Mouse (Mus musculus) urinary bladder, postnatal 25 days (tissue): ENCODE measurements at regions not wholly inside any gene's neighbourhood (a gene's known extent, or its start where the extent isn't known, plus 50 kb on each side); places are given as distances from the start of the nearest gene placed in this dataset.
A peak's percentile ranks its signal among the peaks of the same experiment; 100 is the strongest.

ENCODE experiments used
- DNase-seq: peaks from one replicate; pipeline ENCODE4 v3.0.0; 2022; ENCODE audit warnings: low spot score

DNA sequence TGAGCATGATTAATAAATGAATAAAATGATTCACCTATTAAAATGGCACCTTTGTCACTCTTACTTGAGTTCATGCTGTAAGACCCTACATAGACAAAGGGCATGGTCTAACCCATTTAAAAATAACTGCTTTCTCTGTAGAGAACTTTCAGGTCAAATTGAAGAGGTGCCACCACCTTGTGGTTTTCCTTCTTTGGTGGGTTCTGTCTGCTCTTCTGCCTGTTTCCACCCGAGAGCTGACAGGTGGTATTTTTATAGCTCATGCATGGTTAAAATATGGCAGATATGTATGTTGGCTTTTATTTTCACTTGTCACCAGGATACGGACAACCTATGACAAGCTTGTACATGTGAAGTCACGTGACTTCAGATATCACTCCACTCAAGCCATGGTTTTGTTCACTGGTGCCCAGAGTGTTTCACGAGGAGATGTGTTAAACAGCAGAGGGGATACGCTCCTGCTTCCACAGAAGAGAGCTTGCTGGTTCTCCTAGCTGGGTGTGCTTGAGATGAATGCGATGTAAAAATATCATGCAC lies 794.3 kb upstream of the Car8 start:
- DNase-seq: no peak

GRCm38 (mm10) chr4:9031634-9032033 lies 792.8 kb upstream of the Car8 start:
- no peak for DNase-seq

GRCm38 (mm10) chr4:9028946-9029345 lies 790.1 kb upstream of the Car8 start:
- DNase-seq: no peak

DNA sequence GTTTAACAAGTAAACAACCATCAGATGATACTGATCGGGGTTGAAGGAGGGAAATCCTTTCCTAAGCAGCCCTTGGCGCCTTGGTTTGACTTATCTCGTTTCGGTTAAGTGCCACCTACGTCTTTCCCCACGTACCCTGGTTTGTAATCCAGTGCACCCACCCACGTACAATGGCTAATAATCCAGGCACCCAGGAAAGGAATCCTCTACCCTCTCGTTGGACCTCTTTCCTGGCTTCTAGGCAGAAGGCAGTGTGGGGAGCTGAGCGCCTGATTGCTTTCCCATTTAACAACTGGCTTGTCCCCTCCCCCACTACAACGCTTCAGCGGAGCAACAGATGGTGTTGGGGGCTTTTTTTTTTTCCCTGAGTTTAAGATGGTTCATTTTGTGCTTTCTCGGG lies 789.6 kb upstream of the Car8 start:
- DNase-seq: no peak

DNA sequence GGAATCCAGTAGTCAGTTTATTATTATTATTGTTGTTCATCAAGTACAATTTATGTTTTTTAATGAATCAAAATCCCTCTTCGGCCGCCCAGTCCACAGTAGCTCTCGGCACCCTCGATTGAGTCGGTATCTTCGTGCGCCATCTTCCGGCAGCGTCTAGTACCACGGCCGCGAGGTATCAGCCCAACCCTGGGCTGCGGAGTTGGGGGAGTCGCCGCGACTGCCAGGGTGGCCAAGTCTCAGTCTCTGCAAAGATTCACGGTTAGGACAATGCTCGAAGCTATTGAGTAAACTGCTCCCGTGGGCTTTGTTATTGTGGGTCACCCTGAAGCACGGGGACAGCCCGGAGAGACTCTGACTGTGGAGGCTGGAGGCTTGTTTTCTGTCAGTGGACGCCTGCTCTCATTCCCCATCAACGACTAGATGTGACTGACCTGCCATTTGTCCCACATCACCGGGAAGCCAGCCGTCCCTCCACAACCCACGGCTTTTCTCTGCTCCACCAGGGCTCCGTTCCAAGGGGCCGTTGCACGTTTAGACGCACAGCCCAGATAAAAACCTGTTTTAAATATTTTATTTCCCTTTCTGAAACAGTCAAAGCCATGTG lies 789.1 kb upstream of the Car8 start:
- DNase-seq: peak; percentile 79

DNA sequence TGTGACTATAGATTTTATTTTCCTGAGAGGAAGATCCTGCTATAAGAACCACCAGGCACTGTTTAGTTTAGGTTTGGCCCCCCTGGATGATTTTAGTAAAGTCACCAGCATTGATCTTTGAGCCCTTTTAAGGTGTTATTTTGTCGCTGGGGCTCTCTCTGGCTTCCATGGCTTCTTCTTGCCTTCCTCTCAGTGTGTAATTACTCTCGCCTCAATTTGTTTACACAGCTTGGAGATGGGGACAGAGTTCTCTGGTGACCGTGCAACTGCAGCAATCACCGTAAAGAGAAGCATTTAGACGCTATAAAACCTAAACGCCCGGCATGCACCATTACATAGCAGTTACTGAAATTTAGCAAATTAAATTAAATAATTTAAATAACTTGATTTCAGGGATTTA lies 788.5 kb upstream of the Car8 start:
- DNase-seq: no peak

DNA sequence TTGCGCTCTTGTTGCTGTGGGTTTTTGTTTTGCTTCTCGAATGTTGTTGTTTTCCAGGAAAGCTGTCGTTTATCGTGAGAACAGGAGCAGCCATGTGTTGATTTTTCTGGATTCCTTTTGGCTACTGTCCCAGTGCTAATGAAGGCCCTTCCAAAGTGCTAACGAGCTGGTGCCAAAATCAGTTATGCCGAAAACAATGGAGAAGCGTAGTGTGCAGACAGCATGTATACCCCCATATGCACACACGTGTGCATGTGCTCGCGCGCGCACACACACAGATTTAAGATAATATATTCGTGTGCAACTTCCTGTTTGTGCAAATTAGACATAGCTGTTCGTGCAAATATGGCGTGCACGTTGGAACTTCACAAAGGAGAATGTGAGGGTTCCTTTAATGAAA lies 788.0 kb upstream of the Car8 start:
- DNase-seq: no peak

DNA sequence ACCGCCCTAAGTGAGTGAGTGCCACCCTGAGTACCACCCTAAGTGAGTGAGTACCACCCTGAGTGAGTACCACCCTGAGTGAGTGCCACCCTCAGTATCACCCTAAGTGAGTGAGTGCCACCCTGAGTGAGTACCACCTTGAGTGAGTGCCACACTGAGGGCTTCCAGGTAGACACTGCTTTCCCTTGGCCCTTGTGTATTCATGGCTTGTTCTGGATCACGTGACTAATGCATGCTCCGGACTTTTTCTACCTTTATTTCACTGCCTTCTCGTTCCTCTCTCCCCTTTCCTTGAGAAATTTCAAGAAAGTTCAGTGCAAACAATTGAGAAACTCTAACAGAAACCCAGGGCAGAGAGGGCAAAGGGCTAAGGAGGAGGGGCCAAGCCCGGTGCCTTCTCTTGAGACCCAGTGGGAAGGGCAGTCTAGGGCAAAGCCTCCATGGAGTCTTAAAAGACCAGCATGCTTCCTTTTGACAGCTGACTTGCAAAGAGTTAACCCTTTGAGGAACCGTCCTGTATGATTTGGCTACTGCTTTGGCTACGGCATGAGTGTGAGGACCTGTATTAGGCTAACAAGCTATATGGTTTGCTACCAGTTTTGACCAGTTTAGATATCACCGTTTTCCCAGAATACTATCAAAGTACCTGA lies 787.1 kb upstream of the Car8 start:
- DNase-seq: no peak

DNA sequence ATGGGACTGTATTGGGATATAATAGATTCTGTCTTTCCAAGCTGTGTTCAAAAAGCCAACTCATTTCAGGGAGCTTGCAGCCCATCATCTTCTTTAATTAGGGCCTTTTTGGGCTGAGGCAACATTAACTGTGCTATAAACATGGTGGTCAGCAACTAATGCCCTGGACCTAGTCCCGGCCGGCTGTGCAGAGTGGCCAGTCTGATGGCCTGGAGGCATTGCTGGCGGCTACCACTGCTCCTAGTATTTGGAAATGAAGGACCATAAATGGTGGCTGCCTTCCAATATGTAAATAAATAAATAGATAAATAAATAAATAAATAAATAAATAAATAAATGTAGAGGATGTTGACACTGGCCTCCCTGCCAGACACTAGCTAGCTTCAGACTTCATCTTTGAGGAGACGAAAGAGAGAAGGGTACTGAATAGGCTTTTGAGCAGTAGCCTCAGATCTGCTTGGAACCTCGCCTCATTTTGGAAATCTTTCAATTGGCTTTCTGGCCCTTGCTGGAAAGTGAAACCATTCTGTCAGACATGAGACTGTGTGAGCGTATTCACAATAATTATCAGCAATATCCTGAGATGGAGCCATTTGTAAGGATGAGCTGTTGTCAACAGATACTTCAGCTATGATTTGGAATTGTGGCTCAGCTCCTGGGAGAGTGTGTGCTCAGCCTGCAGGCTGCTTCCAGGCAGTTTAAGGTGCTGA lies 785.5 kb upstream of the Car8 start:
- no peak for DNase-seq

DNA sequence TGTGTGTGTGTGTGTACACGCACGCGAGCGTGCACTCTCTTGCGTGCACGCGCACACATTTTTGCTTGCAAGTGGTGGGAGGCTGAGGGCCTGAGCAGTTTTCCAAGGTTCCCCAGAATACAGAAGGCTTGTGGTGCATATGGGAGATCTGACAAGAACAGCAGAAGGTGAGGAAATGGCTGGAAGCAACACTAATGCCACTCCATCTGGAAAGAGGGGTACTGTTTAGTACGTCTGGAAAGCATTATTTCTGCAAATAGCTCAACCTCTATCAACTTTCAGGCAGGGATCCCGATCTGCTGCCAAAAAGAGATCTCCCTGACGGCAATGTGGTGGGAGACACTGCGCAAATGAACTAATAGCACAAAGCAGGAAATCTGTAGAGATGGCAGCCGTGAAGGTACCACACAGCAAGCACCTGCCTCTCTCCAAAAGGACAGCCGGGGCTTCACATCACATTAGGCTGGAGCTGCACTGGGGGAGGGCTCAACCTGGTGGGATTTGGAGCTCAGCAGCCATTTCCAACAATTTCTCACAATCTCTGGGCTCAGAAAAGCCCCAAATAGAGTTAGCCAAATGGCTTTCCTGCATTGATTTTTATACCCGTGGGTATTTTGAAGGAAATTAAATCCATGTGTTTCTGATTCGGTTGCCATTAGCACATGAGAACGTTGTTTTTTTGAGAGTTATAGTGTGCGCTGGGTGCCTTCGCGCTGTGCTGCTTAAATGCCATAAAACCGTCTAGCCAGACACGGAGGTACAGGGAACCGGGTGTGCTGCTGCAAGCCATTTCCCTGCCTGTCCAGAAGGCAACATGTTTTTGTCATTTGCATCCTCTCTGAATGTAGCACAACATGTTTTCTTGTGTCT lies 780.6 kb upstream of the Car8 start:
- no peak for DNase-seq

DNA sequence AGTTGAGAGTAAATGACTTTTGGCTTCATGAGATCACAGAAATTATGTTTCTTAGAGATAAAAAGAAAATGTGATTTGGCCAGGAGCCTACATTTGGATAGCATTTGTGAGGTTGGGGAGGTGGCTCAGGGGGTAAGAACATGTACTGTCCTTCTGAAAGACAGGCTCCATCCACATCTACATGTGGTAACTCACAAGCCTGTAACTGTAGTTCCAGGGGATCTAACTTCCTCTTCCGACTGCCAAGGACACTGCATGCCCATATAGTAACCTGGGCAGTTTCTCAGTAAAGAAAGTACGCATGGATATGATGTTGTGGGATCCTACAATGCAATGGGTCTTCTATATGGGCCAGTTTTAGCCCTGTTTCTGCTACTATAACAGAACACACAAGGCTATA lies 779.4 kb upstream of the Car8 start:
- DNase-seq: no peak

DNA sequence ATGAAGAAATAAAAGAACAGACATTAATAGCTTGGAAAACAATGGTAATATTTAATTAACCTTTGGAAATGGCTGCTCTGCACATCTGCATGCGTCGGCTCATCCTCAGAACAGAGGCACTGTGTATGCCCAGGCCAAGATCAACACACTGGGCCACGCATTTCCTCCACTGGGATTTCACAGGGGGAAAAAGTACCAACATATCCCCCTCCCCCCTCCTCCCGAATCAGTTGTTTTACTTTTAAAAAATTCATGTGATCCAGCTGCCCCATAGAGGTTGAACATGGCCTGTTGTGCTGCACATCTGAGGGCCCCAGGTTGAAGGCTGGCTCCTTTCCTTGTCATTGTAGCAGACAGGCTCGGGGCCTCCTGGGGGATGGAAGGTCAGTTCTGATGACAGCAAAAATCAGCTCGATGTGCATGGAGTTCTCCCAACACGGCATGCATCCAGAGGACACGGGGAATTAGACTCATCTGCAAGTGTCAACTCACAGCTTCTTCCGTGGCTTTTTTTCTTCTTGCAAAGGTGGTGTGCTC lies 777.7 kb upstream of the Car8 start:
- DNase-seq: no peak

DNA sequence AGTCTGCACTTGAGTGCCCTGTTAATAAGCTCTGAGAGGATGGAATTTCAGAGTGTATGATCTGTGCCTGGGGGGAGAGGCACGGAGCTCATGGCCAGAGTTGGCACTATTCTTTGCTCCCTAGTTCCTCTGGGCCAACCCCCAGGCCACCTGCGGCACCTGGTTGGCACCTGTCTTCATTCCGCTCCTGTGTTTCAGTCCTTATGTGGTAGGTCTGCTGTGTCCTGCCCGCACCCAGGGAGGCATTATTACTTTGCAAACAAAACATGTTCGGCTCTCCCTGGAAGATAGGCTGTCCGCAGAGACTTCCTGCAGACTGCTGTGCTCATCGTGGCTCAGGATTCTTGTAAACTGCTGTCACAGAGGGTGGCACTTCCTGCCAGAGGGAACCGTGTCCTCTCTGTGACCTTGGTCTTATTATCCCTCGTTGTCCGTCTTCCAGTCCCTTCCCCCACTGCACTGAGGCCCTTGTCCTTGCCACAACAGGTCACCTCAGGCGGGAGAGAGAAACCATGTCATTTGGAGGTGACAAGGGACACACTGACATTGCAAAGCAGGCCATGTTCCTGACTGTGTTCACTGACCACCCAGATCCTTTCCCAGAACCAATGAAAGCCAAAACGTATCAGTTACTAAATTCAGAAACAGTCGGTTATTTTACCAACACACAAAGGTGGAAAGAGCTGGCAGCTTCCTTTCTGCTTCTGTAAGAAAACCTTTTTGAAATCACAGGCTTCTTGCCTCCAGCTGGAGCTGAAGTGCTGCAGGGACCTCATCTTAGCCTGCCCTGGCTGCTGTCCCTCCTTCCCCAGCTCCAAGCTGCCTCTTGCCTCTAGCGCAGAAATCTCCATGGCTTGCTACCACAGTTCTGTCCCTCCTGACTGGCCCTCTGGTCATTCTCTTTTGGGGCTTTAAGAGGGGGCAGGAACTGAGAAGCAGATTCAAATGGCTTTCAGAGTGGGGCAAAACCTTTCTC lies 777.0 kb upstream of the Car8 start:
- DNase-seq: no peak

DNA sequence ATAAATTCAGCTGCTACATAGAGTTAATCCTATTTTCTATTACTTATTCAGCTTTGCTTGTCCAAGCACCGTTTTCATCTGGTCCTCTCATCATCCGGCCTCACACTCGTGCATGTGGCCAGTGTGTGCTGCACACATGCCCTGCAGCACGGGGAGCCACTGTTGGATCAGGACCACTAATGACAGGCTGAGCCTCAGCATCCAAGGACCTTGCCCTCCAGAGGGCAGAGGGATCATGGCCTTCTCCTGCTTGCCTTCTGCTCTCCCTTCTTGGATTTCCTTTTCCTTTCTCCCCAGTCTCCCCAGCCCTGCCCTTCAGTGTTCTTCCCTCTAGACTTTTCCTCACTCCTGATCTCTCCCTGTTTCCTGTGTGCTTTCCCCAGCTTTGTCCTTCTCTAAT lies 776.1 kb upstream of the Car8 start:
- DNase-seq: no peak

DNA sequence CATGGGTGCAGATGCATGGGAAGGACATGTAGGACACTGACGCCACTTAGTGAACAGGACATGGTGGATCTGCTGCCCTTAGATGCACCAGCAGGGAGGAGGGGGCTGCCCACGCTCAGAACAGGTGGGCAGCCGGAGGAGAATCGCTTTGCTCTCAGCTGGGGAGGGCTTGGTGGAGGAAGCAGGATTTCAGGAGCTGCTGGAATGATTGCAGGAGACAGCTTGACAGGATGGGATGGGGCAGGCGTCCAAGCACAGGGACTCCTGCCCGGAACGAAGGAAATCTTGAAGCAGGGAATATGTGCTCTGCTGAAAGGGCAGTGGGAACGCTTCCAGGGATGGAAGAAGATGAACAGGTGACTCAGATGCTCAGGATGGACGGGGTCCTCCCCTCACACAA lies 773.9 kb upstream of the Car8 start:
- no peak for DNase-seq

- no peak for DNase-seq
These were observed 773.1 kb upstream of the Car8 start for GRCm38 (mm10) chr4:9011952-9012351.

- no peak for DNase-seq
These were observed 772.3 kb upstream of the Car8 start for GRCm38 (mm10) chr4:9011129-9011518.

DNA sequence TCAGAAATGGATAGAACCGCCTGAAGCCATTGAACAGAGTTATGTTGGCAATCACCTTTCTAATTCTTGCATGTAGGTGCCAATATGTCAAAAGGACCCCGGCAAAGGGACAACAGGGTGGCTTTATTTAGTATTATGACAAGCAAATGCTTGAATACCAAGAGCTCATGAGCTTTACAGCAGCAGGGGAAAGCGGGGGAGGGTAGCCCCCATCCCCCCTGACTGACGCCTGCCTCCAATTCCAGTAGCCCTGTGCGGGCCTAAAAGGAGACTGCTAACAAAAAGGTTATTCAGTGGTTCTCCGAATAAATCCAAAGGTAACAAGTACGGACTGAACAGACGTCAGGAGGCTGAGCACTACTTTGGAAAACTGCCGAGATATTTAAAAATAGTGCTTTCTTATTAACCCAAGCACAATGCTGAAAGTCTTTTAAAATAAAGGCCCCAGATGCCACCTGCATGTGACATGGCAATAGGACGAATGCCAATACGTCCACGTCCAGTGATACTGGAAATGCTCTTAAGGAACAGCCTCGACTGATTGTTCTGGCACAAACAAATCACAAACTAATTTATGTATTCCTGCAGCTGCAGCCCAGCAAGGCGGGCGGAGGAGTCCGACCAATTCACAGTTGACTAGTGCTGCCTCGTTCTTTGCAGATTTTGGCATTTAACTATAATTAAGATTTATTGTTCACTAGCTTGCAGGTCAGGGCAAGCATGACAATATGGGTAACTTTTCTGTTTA lies 771.7 kb upstream of the Car8 start:
- DNase-seq: no peak

DNA sequence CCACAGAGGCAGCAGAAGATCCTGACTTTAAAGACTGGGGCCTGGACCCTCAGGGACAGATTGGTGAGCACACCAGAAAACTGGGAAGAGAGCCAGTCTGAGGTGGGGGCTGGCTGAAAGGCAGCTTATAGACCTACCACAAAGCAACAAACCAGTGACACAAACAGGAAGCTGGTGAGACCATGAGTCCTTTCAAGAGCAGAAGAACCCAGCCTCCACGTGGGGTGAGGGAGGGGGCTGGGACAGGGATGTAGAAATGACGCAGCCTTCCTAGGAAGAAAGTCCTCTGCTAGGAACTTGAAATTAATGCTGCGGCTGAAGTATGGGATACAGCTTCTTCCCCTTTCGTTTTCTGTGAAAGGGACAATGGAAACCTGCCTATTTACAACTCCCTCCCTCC lies 770.8 kb upstream of the Car8 start:
- DNase-seq: no peak

DNA sequence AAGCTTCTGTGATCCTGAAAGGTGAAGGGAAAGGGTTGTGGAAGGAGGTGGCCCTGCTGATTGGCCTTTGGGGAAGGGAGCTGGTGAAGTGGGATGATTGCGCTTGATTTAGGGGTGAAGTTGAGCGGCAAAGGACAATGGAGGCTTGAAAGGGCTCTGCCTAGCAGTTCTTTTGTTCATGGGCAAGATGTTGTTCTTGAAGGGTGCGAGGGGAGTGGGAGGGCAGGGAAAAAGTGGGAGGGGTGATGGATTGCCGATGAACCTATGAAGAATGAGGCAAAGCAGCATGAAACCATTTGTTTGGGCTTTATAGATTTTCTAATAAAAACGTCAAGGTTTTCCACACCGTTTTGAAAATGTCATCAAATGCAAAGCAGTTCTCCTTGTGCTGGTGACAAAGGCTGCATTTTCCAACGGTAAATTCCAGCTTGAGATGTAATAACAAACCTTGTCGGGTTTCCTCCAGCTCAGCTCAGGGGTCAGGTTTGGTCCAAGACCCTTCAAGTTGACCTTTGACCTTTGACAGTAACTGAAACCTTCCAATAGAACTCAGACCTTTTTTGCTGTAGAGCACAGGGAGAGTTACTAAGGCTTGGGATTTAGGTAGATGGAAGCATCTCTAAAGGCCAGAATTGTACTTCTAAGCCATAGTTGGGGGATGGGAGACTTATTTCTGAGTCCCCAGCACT lies 767.2 kb upstream of the Car8 start:
- no peak for DNase-seq
